Mouse (Mus musculus) lung, postnatal 0 days (tissue): ENCODE data around the gene Tspan18.

Source experiments
- CTCF ChIP-seq: IDR thresholded peaks from 2 replicates; pipeline ENCODE4 v1.5.1; 2016; ENCODE audit warnings: antibody characterized with exemption, mild to moderate bottlenecking
- EP300 ChIP-seq: IDR thresholded peaks from 2 replicates; pipeline ENCODE4 v1.6.1; 2016; ENCODE audit warnings: antibody characterized with exemption, mild to moderate bottlenecking, control low read depth

DNA sequence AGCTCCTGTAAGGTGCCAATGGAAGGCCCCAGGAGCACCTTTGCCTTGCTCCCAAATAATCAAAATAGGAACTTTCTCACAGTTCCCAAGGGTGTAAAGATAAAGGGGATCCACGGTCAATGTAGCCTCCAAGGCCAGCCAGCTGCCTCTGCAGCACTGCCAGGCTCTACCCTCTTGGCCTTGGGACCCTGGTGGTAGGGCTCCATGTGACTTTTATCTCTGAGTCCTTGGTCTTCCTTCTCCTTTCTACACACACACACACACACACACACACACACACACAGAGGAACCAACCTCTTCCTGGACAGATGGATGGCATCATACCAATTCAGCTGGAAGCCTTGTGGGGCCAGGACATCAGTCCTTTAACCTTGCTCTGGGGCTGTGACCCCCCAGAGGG, 102.2 kb downstream of the Tspan18 start:
- no peak for TF ChIP-seq CTCF
- TF ChIP-seq EP300, result no peak
